Mouse (Mus musculus): ENCODE data around the gene Lamtor1. TPM values are rescaled to one million over a fixed set of nuclear protein-coding genes. Genes with fewer than 3 reads are reported as not detected.

Gene Lamtor1
- polyA plus RNA-seq, 2 experiments, result 61.7 to 67.8 TPM

DNA sequence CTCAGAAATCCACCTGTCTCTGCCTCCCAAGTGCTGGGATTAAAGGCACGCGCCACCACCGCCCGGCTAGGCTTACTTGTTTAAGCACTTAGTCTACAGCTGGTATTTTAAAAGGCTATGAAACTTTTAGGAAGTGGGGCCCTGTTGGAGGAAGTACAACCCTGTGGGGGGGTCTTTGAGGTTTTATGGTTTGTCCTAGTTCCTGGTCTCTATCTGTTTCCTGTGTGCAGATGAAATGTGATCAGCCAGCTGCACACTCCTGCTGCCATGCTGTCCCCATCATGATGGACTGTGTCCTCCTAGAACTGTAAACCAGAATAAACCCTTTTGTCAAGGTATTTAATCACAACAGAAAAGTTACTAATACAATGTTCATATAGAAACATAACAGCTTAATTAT, 21.5 kb upstream of the Lamtor1 start:
- TF ChIP-seq EP300 (IDR thresholded peaks at IDR 0.05; ENCODE audit: low read depth) (no peak), CTCF (IDR thresholded peaks at IDR 0.05; ENCODE audit: low read depth) (no peak)
- no peak for ATAC-seq (ENCODE audit: insufficient read depth)

GRCm38 (mm10) chr7:101886274-101886673, 19.4 kb upstream of the Lamtor1 start:
- no peak for ATAC-seq (ENCODE audit: insufficient read depth)
- H3K36me3 ChIP-seq (replicated peaks; ENCODE audit: control insufficient read depth, insufficient read depth, low read depth), result no peaks in the 10 kb centered on the region
- no peak for DNase-seq (ENCODE audit: low read depth in 3 of 3, low spot score in 3 of 3)
- H3K4me2 ChIP-seq (ENCODE audit: low read depth), result no peak overlapping the region
- no peaks in the 10 kb centered on the region for H3K9me3 ChIP-seq (ENCODE audit: control insufficient read depth, low read length)
- no peak for TF ChIP-seq EP300 (IDR thresholded peaks at IDR 0.05; ENCODE audit: low read depth)
- no peak for TF ChIP-seq CTCF (IDR thresholded peaks at IDR 0.05; ENCODE audit: low read depth)
- H3K4me3 ChIP-seq (ENCODE audit: insufficient read depth in 1 of 2, low read depth in 2 of 2, low read length in 2 of 2), result no peak overlapping the region
- no peaks in the 10 kb centered on the region for H3K27me3 ChIP-seq (ENCODE audit: control insufficient read depth, insufficient read depth, low read length)
- H3K27ac ChIP-seq, result no peak overlapping the region
- no peaks in the 10 kb centered on the region for H3K4me1 ChIP-seq (replicated peaks; ENCODE audit: control insufficient read depth in 2 of 2, insufficient read depth in 2 of 2, low read length in 1 of 2)
- 65% methylated on average over 6 of the region's 6 CpGs for WGBS (ENCODE audit: insufficient replicate concordance)
- H3K9ac ChIP-seq (replicated peaks), result no peak overlapping the region

More for the DNA sequence above, 21.5 kb upstream of the Lamtor1 start:
- no peak overlapping the region for H3K9ac ChIP-seq (replicated peaks)
- H3K4me1 ChIP-seq (replicated peaks; ENCODE audit: control insufficient read depth in 2 of 2, insufficient read depth in 2 of 2, low read length in 1 of 2), result no peaks in the 10 kb centered on the region
- no peak overlapping the region for H3K4me2 ChIP-seq (ENCODE audit: low read depth)
- H3K4me3 ChIP-seq (ENCODE audit: insufficient read depth in 1 of 2, low read depth in 2 of 2, low read length in 2 of 2), result no peak overlapping the region
- H3K27me3 ChIP-seq (ENCODE audit: control insufficient read depth, insufficient read depth, low read length), result no peaks in the 10 kb centered on the region
- WGBS (ENCODE audit: insufficient replicate concordance), result 84% methylated on average over 4 of the region's 4 CpGs
- no peaks in the 10 kb centered on the region for H3K36me3 ChIP-seq (replicated peaks; ENCODE audit: control insufficient read depth, insufficient read depth, low read depth)
- H3K9me3 ChIP-seq (ENCODE audit: control insufficient read depth, low read length), result no peaks in the 10 kb centered on the region
- no peak for DNase-seq (ENCODE audit: low read depth in 3 of 3, low spot score in 3 of 3)
- H3K27ac ChIP-seq, result no peak overlapping the region

DNA sequence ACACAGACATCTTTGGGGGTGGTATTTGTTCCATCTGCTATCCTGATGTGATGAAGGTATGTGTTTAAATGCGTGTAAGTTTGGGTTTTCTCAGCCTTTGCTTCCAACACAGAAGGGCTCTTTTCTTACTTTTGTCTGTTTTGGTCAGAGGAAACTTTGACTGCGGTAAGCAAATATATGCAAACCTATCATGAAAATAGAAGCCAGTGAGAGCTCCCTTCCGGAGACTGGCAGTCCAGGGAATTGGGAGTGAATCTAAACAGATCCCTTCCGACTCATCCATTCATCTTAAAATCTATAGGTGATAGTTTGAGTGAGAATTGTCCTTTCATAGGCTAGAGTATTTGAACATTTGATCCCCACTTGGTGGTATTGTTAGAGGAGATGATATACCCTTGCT, 17.2 kb upstream of the Lamtor1 start:
- H3K4me3 ChIP-seq (ENCODE audit: insufficient read depth in 1 of 2, low read depth in 2 of 2, low read length in 2 of 2), result no peak overlapping the region
- no peak overlapping the region for H3K9ac ChIP-seq (replicated peaks)
- no peaks in the 10 kb centered on the region for H3K36me3 ChIP-seq (replicated peaks; ENCODE audit: control insufficient read depth, insufficient read depth, low read depth)
- no peak overlapping the region for H3K4me2 ChIP-seq (ENCODE audit: low read depth)
- 56% methylated on average over 4 of the region's 4 CpGs for WGBS (ENCODE audit: insufficient replicate concordance)
- ATAC-seq (ENCODE audit: insufficient read depth) (no peak), DNase-seq (ENCODE audit: low read depth in 3 of 3, low spot score in 3 of 3) (no peak)
- no peaks in the 10 kb centered on the region for H3K4me1 ChIP-seq (replicated peaks; ENCODE audit: control insufficient read depth in 2 of 2, insufficient read depth in 2 of 2, low read length in 1 of 2)
- H3K27ac ChIP-seq, result no peak overlapping the region
- TF ChIP-seq EP300 (IDR thresholded peaks at IDR 0.05; ENCODE audit: low read depth) (no peak), CTCF (IDR thresholded peaks at IDR 0.05; ENCODE audit: low read depth) (no peak)
- no peaks in the 10 kb centered on the region for H3K9me3 ChIP-seq (ENCODE audit: control insufficient read depth, low read length)
- no peaks in the 10 kb centered on the region for H3K27me3 ChIP-seq (ENCODE audit: control insufficient read depth, insufficient read depth, low read length)

DNA sequence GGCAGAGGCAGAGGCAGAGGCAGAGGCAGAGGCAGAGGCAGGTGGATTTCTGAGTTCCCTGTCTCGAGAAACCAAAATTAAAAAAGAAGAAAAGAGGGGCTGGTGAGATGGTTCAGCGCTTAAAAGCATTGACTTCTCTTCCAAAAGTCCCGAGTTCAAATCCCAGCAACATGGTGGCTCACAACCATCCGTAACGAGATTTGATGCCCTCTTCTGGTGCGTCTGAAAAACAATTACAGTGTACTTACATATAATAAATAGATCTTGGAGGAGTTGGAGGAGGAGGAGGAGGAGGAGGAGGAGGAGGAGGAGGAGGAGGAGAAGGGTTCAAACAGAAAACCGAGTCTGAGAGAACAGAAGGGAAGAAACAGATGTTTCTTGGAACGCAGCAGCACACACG, 10.0 kb upstream of the Lamtor1 start:
- Histone ChIP-seq H3K27me3 (ENCODE audit: control insufficient read depth, insufficient read depth, low read length) (no peaks in the 10 kb centered on the region), H3K4me1 (replicated peaks; ENCODE audit: control insufficient read depth in 2 of 2, insufficient read depth in 2 of 2, low read length in 1 of 2) (peaks cover 7 to 9% of the 10 kb centered on the region in 2 experiments), H3K36me3 (replicated peaks; ENCODE audit: control insufficient read depth, insufficient read depth, low read depth) (no peaks in the 10 kb centered on the region; the same call in 1 of the 2 replicates), H3K27ac (peak overlapping the region; percentile 26), H3K4me2 (ENCODE audit: low read depth) (peak overlapping the region; percentile 96), H3K9me3 (ENCODE audit: control insufficient read depth, low read length) (no peaks in the 10 kb centered on the region), H3K4me3 (ENCODE audit: insufficient read depth in 1 of 2, low read depth in 2 of 2, low read length in 2 of 2) (peak overlapping the region; percentile 70 to 86), H3K9ac (replicated peaks) (peak overlapping the region; percentile 40)
- WGBS (ENCODE audit: insufficient replicate concordance), result 27% methylated on average over 9 of the region's 9 CpGs
- no peak for TF ChIP-seq EP300 (IDR thresholded peaks at IDR 0.05; ENCODE audit: low read depth)
- no peak for TF ChIP-seq CTCF (IDR thresholded peaks at IDR 0.05; ENCODE audit: low read depth)
- DNase-seq (ENCODE audit: low read depth in 3 of 3, low spot score in 3 of 3) (no peak), ATAC-seq (ENCODE audit: insufficient read depth) (no peak)

DNA sequence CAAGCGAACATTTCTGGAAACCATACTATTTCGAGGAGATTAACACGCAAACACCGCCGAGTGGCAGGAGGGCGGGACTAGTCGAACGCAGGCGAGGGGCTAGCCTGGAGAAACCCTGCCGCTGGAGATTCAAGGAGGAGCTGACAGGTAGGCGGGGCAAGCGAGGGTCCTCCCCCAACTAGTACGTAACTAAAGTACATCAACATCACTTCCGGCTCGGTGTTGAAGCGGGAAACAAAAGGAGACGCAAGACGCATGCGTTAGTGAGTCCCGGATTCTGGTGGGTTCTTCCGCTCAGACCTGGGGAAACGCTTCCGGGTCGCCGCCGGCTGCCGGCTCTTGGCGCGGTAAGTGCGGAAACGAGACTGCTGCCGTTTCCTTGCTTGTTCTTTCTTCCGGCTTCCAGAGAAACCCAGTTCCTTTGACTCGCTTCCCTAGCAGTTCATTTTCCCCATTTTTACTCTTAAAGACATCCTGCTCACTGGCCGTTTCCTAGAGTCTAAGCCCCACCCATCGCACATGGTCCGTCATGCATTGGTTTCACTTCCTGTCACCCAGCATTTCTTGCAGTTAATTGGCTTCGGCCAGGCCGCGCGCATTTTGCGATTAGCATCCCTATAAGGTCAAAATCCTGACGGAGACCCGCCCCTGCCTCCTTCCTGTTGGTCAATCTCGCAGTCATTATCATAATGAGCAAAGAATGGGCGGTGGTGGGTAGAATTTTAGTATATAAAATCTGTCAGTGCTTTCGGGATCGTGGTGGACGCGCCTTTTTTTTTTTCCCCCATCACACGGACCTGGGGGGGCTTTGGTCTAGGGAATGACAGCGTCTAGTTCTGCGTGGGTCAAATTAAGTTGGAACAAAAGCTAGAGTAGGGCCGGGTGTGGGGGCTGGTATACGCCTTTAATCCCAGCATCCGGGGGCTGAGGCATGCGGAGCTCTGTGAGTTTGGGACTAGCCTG, 9.3 kb upstream of the Lamtor1 start:
- DNase-seq (ENCODE audit: low read depth in 3 of 3, low spot score in 3 of 3) (peak; percentile 99 to 100 (median 99)), ATAC-seq (ENCODE audit: insufficient read depth) (peak; percentile 97)
- H3K4me3 ChIP-seq (ENCODE audit: insufficient read depth in 1 of 2, low read depth in 2 of 2, low read length in 2 of 2), result peak overlapping the region; percentile 70 to 86
- H3K4me2 ChIP-seq (ENCODE audit: low read depth), result peak overlapping the region; percentile 96
- no peaks in the 10 kb centered on the region for H3K27me3 ChIP-seq (ENCODE audit: control insufficient read depth, insufficient read depth, low read length)
- peak overlapping the region; percentile 83 for H3K9ac ChIP-seq (replicated peaks)
- WGBS (ENCODE audit: insufficient replicate concordance), result under 1% methylated on average over 57 of the region's 57 CpGs
- no peaks in the 10 kb centered on the region for H3K9me3 ChIP-seq (ENCODE audit: control insufficient read depth, low read length)
- peak overlapping the region; percentile 86 for H3K27ac ChIP-seq
- no peaks in the 10 kb centered on the region; the same call in 1 of the 2 replicates for H3K36me3 ChIP-seq (replicated peaks; ENCODE audit: control insufficient read depth, insufficient read depth, low read depth)
- H3K4me1 ChIP-seq (replicated peaks; ENCODE audit: control insufficient read depth in 2 of 2, insufficient read depth in 2 of 2, low read length in 1 of 2), result peaks cover 7 to 9% of the 10 kb centered on the region in 2 experiments
- TF ChIP-seq CTCF (IDR thresholded peaks at IDR 0.05; ENCODE audit: low read depth) (no peak), EP300 (IDR thresholded peaks at IDR 0.05; ENCODE audit: low read depth) (0 out of 2 replicates have a peak, but pooled peaks have one; percentile 46)

Measured in liver, embryonic 14.5 days (tissue).